Mouse (Mus musculus): ENCODE measurements around the gene Nsf.

GRCm38 (mm10) chr11:103935717-103936116, 18.1 kb downstream of the Nsf start:
- TF ChIP-seq ZNF384 (IDR thresholded peaks at IDR 0.05; ENCODE audit: low read depth, low read length) (no peak), CTCF (IDR thresholded peaks at IDR 0.05 in 2 of 3, conservative IDR thresholded peaks at IDR 0.05 in 1 of 3; ENCODE audit: control insufficient read depth in 1 of 3, insufficient read depth in 1 of 3, low read depth in 2 of 3, low read length in 3 of 3, poor library complexity in 1 of 3, severe bottlenecking in 1 of 3) (no peak), RAD21 (IDR thresholded peaks at IDR 0.05; ENCODE audit: low read depth, low read length) (no peak), POLR2A (IDR thresholded peaks at IDR 0.05; ENCODE audit: control insufficient read depth in 1 of 2, insufficient read depth in 1 of 2, low read depth in 1 of 2, low read length in 2 of 2, poor library complexity in 1 of 2) (no peak), EP300 (IDR thresholded peaks at IDR 0.05; ENCODE audit: low read depth in 1 of 2, low read length in 2 of 2) (no peak), TCF12 (IDR thresholded peaks at IDR 0.05; ENCODE audit: low read depth, low read length) (no peak), MYC (IDR thresholded peaks at IDR 0.05; ENCODE audit: low read depth, low read length) (no peak)
